Mouse (Mus musculus): ENCODE results near the gene Cnih3. TPM values are rescaled to one million over a fixed set of nuclear protein-coding genes. Genes with fewer than 3 reads are reported as not detected.

The Cnih3 gene
- polyA plus RNA-seq, 1 experiment from 2014 or later: 1.1 TPM

DNA sequence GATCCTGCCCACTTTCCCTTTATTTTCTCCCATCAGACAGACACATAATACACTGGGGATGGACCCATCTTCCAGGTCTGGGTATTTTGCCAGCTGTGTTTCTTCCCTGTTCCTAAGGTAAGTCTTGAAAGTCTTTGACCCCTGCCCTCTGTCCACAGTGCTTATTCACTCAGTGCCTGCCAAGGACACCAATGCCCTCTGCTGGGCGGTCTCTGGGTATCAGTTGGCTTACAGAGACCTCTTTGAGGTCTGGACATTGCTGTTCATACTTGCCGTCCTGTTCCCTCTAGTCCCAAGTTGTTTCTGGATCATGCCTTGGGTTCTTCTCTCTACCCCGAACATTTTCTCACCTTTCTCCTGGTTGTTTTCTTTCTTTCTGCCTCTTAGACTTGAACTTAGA is 8.3 kb downstream of the Cnih3 start:
- Histone ChIP-seq H3K4me2 (replicated peaks; ENCODE audit: low read depth, low read length) (no peak overlapping the region), H3K27me3 (ENCODE audit: control insufficient read depth, insufficient read depth, low read length) (no peaks in the 10 kb centered on the region), H3K9me3 (ENCODE audit: control insufficient read depth, low read length) (no peaks in the 10 kb centered on the region), H3K9ac (ENCODE audit: low read depth, low read length) (no peak overlapping the region), H3K27ac (ENCODE audit: low read depth, low read length) (no peak overlapping the region), H3K36me3 (ENCODE audit: control insufficient read depth, insufficient read depth, low read length) (no peaks in the 10 kb centered on the region), H3K4me3 (ENCODE audit: low read depth, low read length) (no peak overlapping the region), H3K4me1 (replicated peaks; ENCODE audit: control insufficient read depth, insufficient read depth, low read length) (no peaks in the 10 kb centered on the region)
- WGBS: 86% methylated on average over 3 of the region's 3 CpGs
- no peak for ATAC-seq (ENCODE audit: low FRiP score)
- DNase-seq (ENCODE audit: low spot score): no peak

DNA sequence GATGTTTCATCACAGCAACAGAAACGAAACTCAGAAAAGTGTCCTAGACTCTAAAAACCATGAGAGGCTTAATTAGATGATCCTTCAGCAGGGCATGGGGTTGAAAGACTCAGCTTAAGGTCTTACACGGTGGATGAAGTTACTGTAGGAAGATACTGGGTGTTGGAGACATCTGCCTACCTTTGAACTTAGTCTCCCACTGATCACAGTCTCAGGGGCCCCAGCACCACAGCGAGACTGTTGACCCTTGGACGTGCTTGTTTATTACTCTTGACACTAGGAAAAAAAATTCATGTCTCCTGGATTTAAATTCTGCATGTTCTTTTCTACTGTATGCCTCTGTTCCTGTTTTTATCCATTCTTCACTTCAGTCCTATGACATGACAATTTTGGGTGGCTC is 11.6 kb downstream of the Cnih3 start:
- Histone ChIP-seq H3K9me3 (ENCODE audit: control insufficient read depth, low read length) (no peaks in the 10 kb centered on the region), H3K27ac (ENCODE audit: low read depth, low read length) (no peak overlapping the region)

DNA sequence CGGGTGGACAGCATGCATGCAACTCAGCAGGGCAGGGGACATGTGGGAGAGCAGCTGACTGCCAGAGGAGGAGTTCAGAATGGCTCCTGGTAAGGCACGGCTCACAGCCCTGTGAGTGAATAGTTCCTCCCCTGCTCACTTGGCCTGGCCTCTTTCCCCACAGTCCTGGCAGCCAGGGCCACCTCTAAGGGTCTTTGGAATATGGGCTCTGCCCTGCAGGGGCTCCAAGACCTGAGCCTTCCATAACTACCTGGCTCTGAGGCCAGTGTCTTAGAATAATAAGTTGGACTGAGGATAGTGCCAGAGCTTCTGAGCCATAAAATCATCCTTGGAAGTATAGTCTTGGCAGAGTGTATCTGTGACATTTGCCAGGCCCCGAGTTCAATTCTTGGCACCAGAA is 12.9 kb downstream of the Cnih3 start:
- Histone ChIP-seq H3K9ac (ENCODE audit: low read depth, low read length) (no peak overlapping the region), H3K36me3 (ENCODE audit: control insufficient read depth, insufficient read depth, low read length) (no peaks in the 10 kb centered on the region), H3K9me3 (ENCODE audit: control insufficient read depth, low read length) (no peaks in the 10 kb centered on the region), H3K4me2 (replicated peaks; ENCODE audit: low read depth, low read length) (no peak overlapping the region), H3K4me3 (ENCODE audit: low read depth, low read length) (no peak overlapping the region), H3K27me3 (ENCODE audit: control insufficient read depth, insufficient read depth, low read length) (no peaks in the 10 kb centered on the region), H3K4me1 (replicated peaks; ENCODE audit: control insufficient read depth, insufficient read depth, low read length) (no peaks in the 10 kb centered on the region), H3K27ac (ENCODE audit: low read depth, low read length) (no peak overlapping the region)
- DNase-seq (ENCODE audit: low spot score) (no peak), ATAC-seq (ENCODE audit: low FRiP score) (no peak)
- 91% methylated on average over 3 of the region's 3 CpGs for WGBS

More for the DNA sequence above, 11.6 kb downstream of the Cnih3 start:
- 91% methylated on average over 4 of the region's 4 CpGs for WGBS
- no peaks in the 10 kb centered on the region for H3K27me3 ChIP-seq (ENCODE audit: control insufficient read depth, insufficient read depth, low read length)
- H3K4me1 ChIP-seq (replicated peaks; ENCODE audit: control insufficient read depth, insufficient read depth, low read length): no peaks in the 10 kb centered on the region
- H3K4me2 ChIP-seq (replicated peaks; ENCODE audit: low read depth, low read length): no peak overlapping the region
- ATAC-seq (ENCODE audit: low FRiP score) (no peak), DNase-seq (ENCODE audit: low spot score) (no peak)
- no peak overlapping the region for H3K9ac ChIP-seq (ENCODE audit: low read depth, low read length)
- no peak overlapping the region for H3K4me3 ChIP-seq (ENCODE audit: low read depth, low read length)
- no peaks in the 10 kb centered on the region for H3K36me3 ChIP-seq (ENCODE audit: control insufficient read depth, insufficient read depth, low read length)

GRCm38 (mm10) chr1:181368789-181369570 is 16.6 kb downstream of the Cnih3 start:
- Histone ChIP-seq H3K9me3 (ENCODE audit: control insufficient read depth, low read length) (no peaks in the 10 kb centered on the region), H3K4me2 (replicated peaks; ENCODE audit: low read depth, low read length) (no peak overlapping the region), H3K4me3 (ENCODE audit: low read depth, low read length) (no peak overlapping the region), H3K27ac (ENCODE audit: low read depth, low read length) (no peak overlapping the region), H3K27me3 (ENCODE audit: control insufficient read depth, insufficient read depth, low read length) (no peaks in the 10 kb centered on the region), H3K4me1 (replicated peaks; ENCODE audit: control insufficient read depth, insufficient read depth, low read length) (no peaks in the 10 kb centered on the region), H3K36me3 (ENCODE audit: control insufficient read depth, insufficient read depth, low read length) (no peaks in the 10 kb centered on the region), H3K9ac (ENCODE audit: low read depth, low read length) (no peak overlapping the region)
- DNase-seq (ENCODE audit: low spot score) (no peak), ATAC-seq (ENCODE audit: low FRiP score) (no peak)
- WGBS: 49% methylated on average over 3 of the region's 3 CpGs

DNA sequence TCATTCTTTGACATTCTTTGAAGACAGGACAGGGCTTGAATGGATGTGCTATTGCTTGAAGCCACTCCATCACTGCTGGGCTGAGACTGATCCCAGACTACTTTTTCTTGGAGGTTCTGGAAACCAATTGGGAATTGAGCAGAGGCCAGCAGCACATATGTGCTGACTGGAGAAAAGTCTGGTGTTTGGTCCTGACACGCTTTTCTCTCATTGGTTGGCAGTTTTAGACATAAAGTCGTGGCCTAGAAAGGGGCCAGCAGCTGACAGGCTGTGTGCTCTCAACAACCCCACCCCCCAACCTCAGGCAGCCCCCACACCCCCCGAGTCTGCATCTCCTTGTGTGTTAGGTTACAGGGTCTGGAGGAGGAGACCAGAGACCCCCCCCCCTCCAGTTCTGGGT is 17.9 kb downstream of the Cnih3 start:
- whole genome bisulfite sequencing: 62% methylated on average over 3 of the region's 3 CpGs
- no peak overlapping the region for H3K9ac ChIP-seq (ENCODE audit: low read depth, low read length)
- no peaks in the 10 kb centered on the region for H3K9me3 ChIP-seq (ENCODE audit: control insufficient read depth, low read length)
- ATAC-seq (ENCODE audit: low FRiP score) (no peak), DNase-seq (ENCODE audit: low spot score) (no peak)
- no peak overlapping the region for H3K4me2 ChIP-seq (replicated peaks; ENCODE audit: low read depth, low read length)
- no peaks in the 10 kb centered on the region for H3K36me3 ChIP-seq (ENCODE audit: control insufficient read depth, insufficient read depth, low read length)
- H3K27ac ChIP-seq (ENCODE audit: low read depth, low read length): no peak overlapping the region
- H3K4me3 ChIP-seq (ENCODE audit: low read depth, low read length): no peak overlapping the region
- H3K27me3 ChIP-seq (ENCODE audit: control insufficient read depth, insufficient read depth, low read length): no peaks in the 10 kb centered on the region
- no peaks in the 10 kb centered on the region for H3K4me1 ChIP-seq (replicated peaks; ENCODE audit: control insufficient read depth, insufficient read depth, low read length)

DNA sequence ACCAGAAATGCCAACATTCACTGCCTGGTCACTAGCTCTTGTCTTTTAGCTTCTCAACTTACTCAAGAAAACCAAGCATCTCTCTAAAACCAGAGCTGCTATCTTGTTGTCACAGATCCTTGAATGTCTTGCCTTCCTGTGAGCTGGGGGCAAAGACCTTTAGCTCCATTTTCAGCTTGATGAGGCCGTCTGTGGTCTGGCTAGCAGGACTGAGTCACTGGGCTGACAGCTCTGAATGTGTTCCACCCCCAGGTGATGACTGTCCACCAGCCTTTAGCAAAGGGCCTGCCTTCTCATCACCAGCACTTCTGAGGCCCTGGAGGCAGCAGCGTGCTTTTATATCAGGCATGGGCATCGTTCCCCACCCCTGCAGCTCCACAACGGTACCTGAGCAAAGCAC is 18.8 kb downstream of the Cnih3 start:
- ATAC-seq (ENCODE audit: low FRiP score) (no peak), DNase-seq (ENCODE audit: low spot score) (no peak)
- H3K4me2 ChIP-seq (replicated peaks; ENCODE audit: low read depth, low read length): no peak overlapping the region
- H3K4me3 ChIP-seq (ENCODE audit: low read depth, low read length): no peak overlapping the region
- no peak overlapping the region for H3K9ac ChIP-seq (ENCODE audit: low read depth, low read length)
- 85% methylated on average over 4 of the region's 4 CpGs for WGBS
- H3K9me3 ChIP-seq (ENCODE audit: control insufficient read depth, low read length): no peaks in the 10 kb centered on the region
- H3K27me3 ChIP-seq (ENCODE audit: control insufficient read depth, insufficient read depth, low read length): no peaks in the 10 kb centered on the region
- H3K27ac ChIP-seq (ENCODE audit: low read depth, low read length): no peak overlapping the region
- H3K4me1 ChIP-seq (replicated peaks; ENCODE audit: control insufficient read depth, insufficient read depth, low read length): no peaks in the 10 kb centered on the region
- H3K36me3 ChIP-seq (ENCODE audit: control insufficient read depth, insufficient read depth, low read length): no peaks in the 10 kb centered on the region

GRCm38 (mm10) chr1:181372306-181372705 is 19.9 kb downstream of the Cnih3 start:
- ATAC-seq (ENCODE audit: low FRiP score) (no peak), DNase-seq (ENCODE audit: low spot score) (no peak)
- WGBS: 79% methylated on average over 6 of the region's 6 CpGs
- Histone ChIP-seq H3K4me1 (replicated peaks; ENCODE audit: control insufficient read depth, insufficient read depth, low read length) (no peaks in the 10 kb centered on the region), H3K9ac (ENCODE audit: low read depth, low read length) (no peak overlapping the region), H3K4me2 (replicated peaks; ENCODE audit: low read depth, low read length) (no peak overlapping the region), H3K9me3 (ENCODE audit: control insufficient read depth, low read length) (no peaks in the 10 kb centered on the region), H3K27ac (ENCODE audit: low read depth, low read length) (no peak overlapping the region), H3K36me3 (ENCODE audit: control insufficient read depth, insufficient read depth, low read length) (no peaks in the 10 kb centered on the region), H3K4me3 (ENCODE audit: low read depth, low read length) (no peak overlapping the region), H3K27me3 (ENCODE audit: control insufficient read depth, insufficient read depth, low read length) (no peaks in the 10 kb centered on the region)

- no peak overlapping the region for H3K4me2 ChIP-seq (replicated peaks; ENCODE audit: low read depth, low read length)
- WGBS: 80% methylated on average over 9 of the region's 9 CpGs
- H3K9ac ChIP-seq (ENCODE audit: low read depth, low read length): no peak overlapping the region
- H3K27ac ChIP-seq (ENCODE audit: low read depth, low read length): no peak overlapping the region
- no peaks in the 10 kb centered on the region for H3K36me3 ChIP-seq (ENCODE audit: control insufficient read depth, insufficient read depth, low read length)
- DNase-seq (ENCODE audit: low spot score): no peak
- no peaks in the 10 kb centered on the region for H3K9me3 ChIP-seq (ENCODE audit: control insufficient read depth, low read length)
- H3K4me1 ChIP-seq (replicated peaks; ENCODE audit: control insufficient read depth, insufficient read depth, low read length): no peaks in the 10 kb centered on the region
- H3K27me3 ChIP-seq (ENCODE audit: control insufficient read depth, insufficient read depth, low read length): no peaks in the 10 kb centered on the region
- no peak overlapping the region for H3K4me3 ChIP-seq (ENCODE audit: low read depth, low read length)
- no peak for ATAC-seq (ENCODE audit: low FRiP score)
Measured at GRCm38 (mm10) chr1:181374627-181375374, 22.4 kb downstream of the Cnih3 start.

DNA sequence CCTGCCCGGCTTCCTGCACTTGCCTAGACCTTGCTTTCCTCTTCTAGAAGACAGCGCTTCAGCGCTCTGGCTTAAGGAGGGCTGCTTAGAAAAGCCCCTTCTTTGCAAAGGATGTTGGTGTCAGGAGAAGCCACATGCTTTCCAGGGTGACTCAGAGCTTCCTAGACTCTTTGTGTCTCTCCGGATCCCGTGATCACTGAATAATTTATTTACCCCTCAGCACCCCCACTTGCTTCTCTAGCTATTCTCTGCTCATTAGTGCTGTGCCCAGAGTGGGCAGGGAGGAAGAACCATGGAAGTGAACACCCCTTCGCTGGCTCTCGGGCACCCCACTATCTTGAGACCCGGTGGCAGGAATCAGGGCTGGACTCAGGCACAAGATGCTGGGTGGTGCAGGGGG is 24.0 kb downstream of the Cnih3 start:
- no peaks in the 10 kb centered on the region for H3K4me1 ChIP-seq (replicated peaks; ENCODE audit: control insufficient read depth, insufficient read depth, low read length)
- no peaks in the 10 kb centered on the region for H3K36me3 ChIP-seq (ENCODE audit: control insufficient read depth, insufficient read depth, low read length)
- ATAC-seq (ENCODE audit: low FRiP score): no peak
- no peak overlapping the region for H3K27ac ChIP-seq (ENCODE audit: low read depth, low read length)
- no peak for DNase-seq (ENCODE audit: low spot score)
- no peaks in the 10 kb centered on the region for H3K9me3 ChIP-seq (ENCODE audit: control insufficient read depth, low read length)
- 77% methylated on average over 8 of the region's 8 CpGs for WGBS
- H3K9ac ChIP-seq (ENCODE audit: low read depth, low read length): no peak overlapping the region
- H3K4me2 ChIP-seq (replicated peaks; ENCODE audit: low read depth, low read length): no peak overlapping the region
- no peaks in the 10 kb centered on the region for H3K27me3 ChIP-seq (ENCODE audit: control insufficient read depth, insufficient read depth, low read length)
- H3K4me3 ChIP-seq (ENCODE audit: low read depth, low read length): no peak overlapping the region

Data from hindbrain, embryonic 11.5 days (tissue).